Mouse (Mus musculus) heart, adult 9 months (tissue): ENCODE measurements at regions not wholly inside any gene's neighbourhood (a gene's known extent, or its start where the extent isn't known, plus 50 kb on each side); places are given as distances from the start of the nearest gene placed in this dataset.
A peak's percentile ranks its signal among the peaks of the same experiment; 100 is the strongest.

ENCODE experiments used
- DNase-seq, 2 experiments: peaks; one replicate each; pipeline ENCODE4 v3.0.0; 2022; ENCODE audit warnings: low spot score in 2 of 2

GRCm38 (mm10) chr12:54454606-54455005 lies 201.8 kb downstream of the Sptssa start:
- no peak for DNase-seq

DNA sequence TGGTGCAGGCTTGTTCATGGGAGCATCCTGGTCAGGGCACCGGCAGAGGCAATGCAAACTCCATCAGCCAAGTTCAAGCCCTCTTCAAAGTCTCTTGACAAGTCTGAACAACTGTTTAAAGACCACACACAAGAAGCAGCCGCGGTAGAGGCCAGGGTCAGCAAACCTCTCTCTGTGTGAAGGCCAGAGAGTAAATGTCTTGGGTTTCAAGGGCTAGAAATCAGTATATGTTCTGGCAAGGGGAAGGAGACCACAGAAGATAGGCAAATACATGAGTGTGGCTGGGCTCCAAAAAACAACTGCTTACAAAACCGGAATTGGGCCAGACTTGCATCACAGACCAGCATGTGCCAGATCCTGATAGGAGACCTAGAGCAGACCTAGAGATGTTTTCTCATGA lies 203.0 kb downstream of the Sptssa start:
- DNase-seq: peak in 1 of 2 experiments; percentile 36

- DNase-seq: no peak
Measured at GRCm38 (mm10) chr12:54450369-54450768, 206.0 kb downstream of the Sptssa start.

DNA sequence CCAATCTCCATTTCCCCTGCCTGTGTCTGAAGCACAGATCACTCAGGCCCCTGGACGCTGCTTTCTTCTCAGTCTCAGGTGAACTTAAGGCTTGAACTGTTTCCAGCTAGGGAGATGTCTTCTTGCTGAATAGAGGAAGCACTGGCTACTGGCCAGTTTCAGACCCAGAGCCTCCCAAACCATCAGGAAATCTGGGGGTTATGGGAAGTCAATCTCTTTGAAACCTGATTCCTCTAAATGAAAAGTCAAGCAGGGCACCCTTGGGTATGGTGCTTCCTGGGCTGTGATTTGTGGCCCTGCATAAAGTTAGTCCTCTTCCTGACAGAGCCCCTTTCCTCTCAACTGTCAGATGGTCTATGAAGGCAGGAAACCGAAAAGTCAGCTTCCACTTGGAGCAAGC lies 208.2 kb downstream of the Sptssa start:
- DNase-seq: no peak

DNA sequence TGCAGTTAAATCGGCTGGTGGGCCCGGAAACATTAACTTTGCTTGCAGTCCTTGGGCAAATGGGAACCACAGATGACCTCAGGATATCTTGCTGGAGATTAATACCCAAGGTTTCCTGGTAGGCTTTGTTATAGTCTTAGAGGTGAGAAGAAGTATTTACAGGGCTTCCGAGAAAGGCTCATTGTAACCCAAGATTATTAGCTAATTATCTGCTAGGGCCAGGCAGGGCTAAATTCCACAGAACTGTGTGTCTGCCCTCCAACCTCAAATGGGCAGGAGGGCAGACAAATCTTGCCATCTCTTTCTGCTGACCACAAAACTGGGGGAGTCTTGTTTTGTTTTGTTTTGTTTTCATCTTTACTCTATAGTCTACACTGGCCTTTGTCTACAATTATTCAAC lies 209.0 kb downstream of the Sptssa start:
- DNase-seq: no peak

DNA sequence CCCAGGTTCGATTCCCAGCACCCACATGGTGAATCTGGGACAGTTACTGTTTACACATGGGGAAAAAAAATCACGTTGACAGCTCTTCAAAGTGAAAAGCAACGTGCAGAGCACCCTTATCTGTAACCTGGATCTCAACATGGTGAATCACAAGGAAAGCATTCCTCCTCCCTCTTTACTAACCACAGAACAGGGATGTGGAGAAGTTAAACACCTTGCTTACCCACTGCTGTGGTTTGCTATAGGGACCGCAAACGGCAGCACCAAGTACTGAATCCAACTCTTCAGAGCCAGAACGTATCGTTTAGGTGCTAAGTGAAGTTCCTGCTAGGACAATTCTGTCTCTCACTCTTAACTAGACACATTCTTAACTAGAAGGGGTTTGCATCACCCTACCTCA lies 210.0 kb downstream of the Sptssa start:
- DNase-seq: no peak

DNA sequence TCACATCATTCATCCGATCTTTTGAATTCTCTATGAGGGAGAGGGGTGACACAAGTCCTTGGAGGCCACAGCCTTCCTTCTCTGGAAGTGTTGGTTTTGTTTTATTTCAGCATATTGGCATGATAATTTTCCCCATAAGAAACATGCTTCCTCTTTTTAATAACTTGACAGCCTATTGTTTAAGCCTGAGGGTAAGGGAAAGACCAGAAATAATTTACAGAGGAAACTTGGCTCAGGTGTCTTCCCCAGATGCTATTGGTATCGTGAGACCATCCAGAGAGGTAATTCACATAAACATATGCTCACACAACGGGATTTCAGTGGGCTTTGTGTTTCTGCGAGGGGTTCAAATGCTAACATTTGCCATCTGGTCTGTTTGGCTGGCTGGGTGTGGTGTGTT lies 212.0 kb downstream of the Sptssa start:
- no peak for DNase-seq

- peak; percentile 30 to 39 for DNase-seq
Measured at GRCm38 (mm10) chr12:54443285-54443684, 213.1 kb downstream of the Sptssa start.

GRCm38 (mm10) chr12:54442408-54442807 lies 214.0 kb downstream of the Sptssa start:
- DNase-seq: no peak

DNA sequence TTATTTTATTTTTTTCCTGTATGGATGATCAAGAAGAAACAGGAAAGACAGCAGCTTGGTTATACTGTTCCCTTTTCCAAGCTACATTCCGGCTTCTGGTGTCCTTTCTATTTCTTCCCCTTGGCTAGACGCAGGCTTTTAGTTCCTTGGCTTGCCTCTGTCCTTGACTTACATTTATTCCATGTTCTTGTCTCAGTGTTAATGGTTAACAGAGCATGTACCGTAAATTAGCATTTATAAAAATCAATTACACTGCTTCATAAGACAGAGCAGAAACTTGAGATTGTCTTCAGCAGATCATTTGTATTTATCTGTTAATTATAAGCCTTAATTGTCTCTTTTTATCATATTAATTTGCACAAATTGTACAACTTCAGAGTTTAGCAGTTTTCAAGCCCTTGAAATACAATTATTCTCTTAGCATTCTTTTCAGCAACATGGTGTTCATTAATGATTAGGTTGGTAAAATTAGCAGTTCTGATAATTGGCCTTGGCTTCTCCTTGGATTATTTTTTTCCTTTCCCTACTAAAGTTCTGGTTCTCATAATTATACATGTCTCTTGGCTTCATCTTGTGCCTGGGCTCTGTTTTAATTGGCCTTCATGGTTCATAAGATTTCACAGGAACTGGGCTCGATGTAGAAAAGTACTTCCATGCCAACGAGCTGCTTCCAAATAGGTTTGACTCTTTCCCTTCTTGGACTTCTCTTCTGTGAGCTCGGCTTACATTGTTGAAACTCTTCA lies 215.4 kb downstream of the Sptssa start:
- no peak for DNase-seq

- DNase-seq: no peak
Measured at GRCm38 (mm10) chr12:54438793-54439192, 217.6 kb downstream of the Sptssa start.

DNA sequence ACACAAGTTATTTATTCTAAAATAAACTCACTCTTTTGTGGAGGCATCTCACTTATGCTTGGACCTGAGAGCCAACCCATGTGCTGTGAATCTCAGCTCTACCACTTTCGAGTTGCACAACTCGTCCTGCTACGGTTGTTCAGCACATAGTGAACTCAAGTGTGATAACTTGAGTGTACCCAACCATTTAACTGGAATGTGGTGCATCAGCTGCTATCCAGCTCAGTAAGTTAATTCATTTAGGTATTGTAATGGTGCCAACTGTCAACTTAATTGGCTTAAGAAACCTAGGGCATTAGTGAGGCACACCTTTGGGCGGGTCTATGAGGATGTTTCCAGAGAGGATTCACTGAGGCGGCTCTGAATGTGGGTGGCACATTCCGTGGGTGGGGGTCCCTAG lies 221.6 kb upstream of the Egln3 start:
- no peak for DNase-seq

- DNase-seq: no peak
Measured at GRCm38 (mm10) chr12:54414829-54415228, 211.2 kb upstream of the Egln3 start.

DNA sequence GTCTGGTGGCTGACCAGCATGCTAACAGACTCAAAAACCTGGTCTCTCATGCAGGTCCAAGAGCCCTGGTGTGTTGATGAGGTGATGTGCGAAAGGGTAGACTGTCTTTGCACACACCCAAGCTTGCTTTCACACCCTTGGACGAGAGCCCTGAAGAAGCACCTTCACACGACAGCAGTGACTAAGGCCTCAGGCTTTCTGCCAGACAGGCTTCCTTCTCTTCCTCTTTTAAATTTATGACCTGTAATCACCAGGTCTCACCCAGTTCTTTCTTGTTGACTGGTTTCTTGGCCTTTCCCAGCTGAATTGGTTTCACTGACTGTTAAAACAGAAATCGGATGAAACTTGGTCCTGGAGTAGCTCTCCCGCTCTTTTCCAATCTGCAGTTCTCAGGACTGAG lies 210.5 kb upstream of the Egln3 start:
- no peak for DNase-seq

- no peak for DNase-seq
Measured at GRCm38 (mm10) chr12:54410038-54410605, 206.5 kb upstream of the Egln3 start.

DNA sequence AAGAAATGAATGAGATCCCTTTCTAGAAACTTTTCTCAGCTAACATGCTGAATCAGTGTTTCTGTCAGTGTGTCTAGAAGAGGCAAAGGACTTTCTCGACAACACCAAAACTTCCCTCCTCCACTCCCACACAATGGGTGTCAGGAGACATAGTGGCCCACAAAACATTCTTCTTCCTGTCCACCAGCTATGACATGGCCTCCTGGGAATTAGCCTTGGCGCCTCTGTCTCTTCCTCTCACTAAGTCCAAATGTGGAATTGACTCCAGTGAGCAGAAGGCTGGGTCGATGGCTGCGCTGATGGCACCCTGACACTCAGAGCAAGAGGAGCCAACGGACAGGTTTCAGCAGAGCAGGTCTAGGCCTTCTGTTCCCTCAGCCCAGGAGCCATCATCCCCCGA lies 205.2 kb upstream of the Egln3 start:
- DNase-seq: no peak

- DNase-seq: no peak
Measured at GRCm38 (mm10) chr12:54407301-54407896, 203.7 kb upstream of the Egln3 start.

DNA sequence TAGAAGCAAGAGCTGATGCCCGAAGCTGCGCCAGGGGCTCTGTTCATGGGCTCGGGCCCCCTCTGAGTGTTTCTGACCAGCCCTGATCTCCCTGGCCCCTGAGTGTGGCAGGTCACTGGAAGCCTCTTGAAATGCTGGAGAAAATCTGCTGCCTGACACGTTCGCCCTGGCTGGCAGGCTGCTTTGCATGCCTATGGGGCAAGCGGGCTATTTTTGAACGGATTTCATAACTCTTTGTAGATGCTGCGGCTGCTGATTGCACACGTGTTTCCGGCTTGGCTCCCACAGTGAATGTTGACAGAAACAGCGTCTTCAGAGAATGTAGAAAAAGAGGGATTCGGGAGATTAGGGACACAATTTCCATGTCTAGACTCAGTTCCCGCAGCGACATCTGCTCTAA lies 201.4 kb upstream of the Egln3 start:
- DNase-seq: peak; percentile 81 to 86

DNA sequence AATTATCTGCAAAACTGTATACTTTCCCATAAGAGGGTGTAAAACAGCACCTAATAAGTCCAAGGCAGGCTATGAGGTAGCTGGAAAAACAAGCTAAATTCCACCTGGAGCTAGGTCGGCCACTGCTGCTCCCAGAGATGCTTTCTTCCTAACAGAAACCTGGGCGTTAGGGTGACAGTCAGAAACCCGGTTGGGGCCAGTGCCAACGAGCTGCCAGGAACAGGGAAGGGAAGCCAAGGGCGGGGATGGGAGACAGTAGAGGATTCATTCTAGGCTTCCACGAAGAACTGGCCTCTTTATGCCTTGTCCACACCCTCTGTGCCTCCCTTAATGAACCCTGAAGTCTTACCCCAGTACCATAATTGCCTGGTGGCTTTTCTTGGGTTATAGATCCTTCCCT lies 198.9 kb upstream of the Egln3 start:
- no peak for DNase-seq

DNA sequence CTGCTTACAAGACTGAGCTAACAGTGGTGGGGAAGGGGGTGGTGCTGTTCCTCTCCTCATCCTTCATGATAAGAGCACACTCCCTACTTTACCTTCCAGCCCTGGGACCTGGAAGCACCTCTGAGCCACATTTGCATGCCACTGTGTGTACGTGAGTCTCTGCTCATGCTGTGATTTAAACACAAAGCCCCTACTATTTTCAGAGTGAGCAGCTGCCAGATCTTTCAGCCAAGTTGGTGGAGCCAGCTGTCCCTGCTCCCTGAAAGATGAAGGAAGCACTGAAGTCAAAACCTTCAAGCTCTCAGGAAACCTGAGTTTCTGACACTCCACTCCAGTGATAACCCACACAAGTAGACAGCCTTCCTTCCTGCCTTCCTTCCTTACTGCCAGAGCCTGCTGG lies 198.0 kb upstream of the Egln3 start:
- no peak for DNase-seq

DNA sequence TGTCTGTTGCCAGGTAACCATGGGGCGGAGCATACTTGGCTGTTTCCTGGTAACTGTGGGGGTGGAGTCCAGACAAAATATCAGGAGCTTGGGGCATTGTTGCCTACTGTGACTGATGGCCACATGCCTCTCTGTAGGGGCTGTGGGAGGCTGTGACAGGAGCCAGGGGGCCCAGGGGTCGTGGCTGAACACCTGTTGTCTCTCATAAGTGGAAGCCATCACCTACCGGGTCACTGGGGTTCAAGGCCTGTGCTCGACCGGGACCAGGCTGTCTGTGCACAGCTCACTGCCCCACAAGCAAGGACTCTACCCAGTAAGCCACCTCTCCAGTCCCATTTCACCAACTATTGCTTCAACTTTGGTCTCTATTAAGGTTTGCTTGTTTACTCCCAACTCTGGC lies 196.4 kb upstream of the Egln3 start:
- DNase-seq: no peak

DNA sequence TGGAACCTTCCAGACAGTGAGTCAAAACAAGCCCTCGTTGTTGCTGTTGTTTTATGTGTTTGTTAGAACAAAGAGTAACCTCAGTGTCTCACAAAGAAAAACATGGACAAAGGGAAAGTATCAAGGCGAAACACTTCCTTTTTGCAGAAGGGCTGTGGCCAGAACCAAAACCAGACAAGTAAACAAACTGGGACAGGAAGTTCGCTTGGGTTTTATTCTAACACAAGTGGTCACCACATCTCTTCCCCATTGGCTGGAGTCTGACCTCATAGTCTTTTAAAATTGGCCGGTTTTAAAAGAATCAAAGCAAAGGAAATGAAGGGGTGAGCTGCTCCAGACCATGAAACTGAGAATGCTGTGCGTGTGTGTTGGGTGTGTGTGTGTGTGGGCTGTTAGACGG lies 194.4 kb upstream of the Egln3 start:
- peak in 1 of 2 experiments; percentile 40 for DNase-seq

DNA sequence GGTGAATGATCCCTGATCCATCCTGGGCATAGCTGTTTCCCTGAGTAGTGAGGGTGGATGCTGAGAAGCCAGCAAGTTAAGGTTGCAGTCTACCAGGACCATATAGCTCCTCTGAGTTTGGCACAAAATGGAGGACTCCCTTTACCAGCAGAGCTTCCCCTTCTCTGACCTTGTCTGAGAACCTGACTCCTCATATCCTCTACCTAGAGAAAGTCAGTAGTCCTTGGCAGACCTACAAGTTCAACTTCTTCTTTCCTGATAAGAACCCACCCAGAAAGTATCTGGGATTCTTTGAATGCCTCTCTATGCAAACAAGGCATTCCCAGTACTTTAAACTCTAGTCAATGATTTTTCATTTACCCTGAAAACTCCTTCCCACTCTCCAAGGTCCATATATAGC lies 193.3 kb upstream of the Egln3 start:
- DNase-seq: no peak
